Mouse (Mus musculus) left cerebral cortex, postnatal 36 days (tissue): ENCODE results near the gene Nedd9. TPM values are rescaled to one million over a fixed set of nuclear protein-coding genes. Genes with fewer than 3 reads are reported as not detected.
"Not testable (repeated sequence)": the region's sequence is repeated elsewhere in the genome, so short reads cannot be mapped to it uniquely, and the experiment has no call there.

Experiments used
- DNase-seq, 2 experiments: peaks; one replicate each; pipeline ENCODE4 v3.0.0; 2021 to 2022; ENCODE audit warnings: low spot score in 2 of 2, mixed read lengths in 1 of 2
- intact Hi-C: fragments of 180-260 bp; cut with DNase I; formaldehyde crosslinking; loops from one replicate; pipeline ENCODE4 v1.15.1; 2025
- total RNA-seq, 2 experiments: library from RNA; stranded (reverse); gene quantifications; 2 replicates each; pipeline ENCODE4 v1.2.3; 2021

Gene Nedd9
- total RNA-seq, 2 experiments from 2014 or later = 7.5 to 7.9 TPM

- intact Hi-C loops = no loop called here
- DNase-seq = no peak
Observed at GRCm38 (mm10) chr13:41381806-41382546, 105.2 kb downstream of the Nedd9 start.

- no peak for DNase-seq
- intact Hi-C loops = no loop called here
Observed at GRCm38 (mm10) chr13:41381041-41381805, 105.9 kb downstream of the Nedd9 start.

- no peak for DNase-seq
- intact Hi-C loops = no loop called here
Observed at GRCm38 (mm10) chr13:41379951-41380465, 107.2 kb downstream of the Nedd9 start.

- intact Hi-C loops = no loop called here
- no peak for DNase-seq
Observed at GRCm38 (mm10) chr13:41378462-41378861, 108.7 kb downstream of the Nedd9 start.

- DNase-seq = no peak
- intact Hi-C loops = no loop called here
Observed at GRCm38 (mm10) chr13:41377856-41378255, 109.3 kb downstream of the Nedd9 start.

- intact Hi-C loops = no loop called here
- no peak for DNase-seq
Observed at GRCm38 (mm10) chr13:41377011-41377431, 110.1 kb downstream of the Nedd9 start.

GRCm38 (mm10) chr13:41376111-41376510 is 111.1 kb downstream of the Nedd9 start:
- intact Hi-C loops = no loop called here
- DNase-seq = no peak

- intact Hi-C loops = no loop called here
- DNase-seq = no peak
Observed at GRCm38 (mm10) chr13:41375696-41376095, 111.5 kb downstream of the Nedd9 start.

GRCm38 (mm10) chr13:41374886-41375285 is 112.3 kb downstream of the Nedd9 start:
- no peak for DNase-seq
- intact Hi-C loops = no loop called here

- no peak for DNase-seq
- intact Hi-C loops = no loop called here
Observed at GRCm38 (mm10) chr13:41372555-41373460, 114.4 kb downstream of the Nedd9 start.

- intact Hi-C loops = no loop called here
Observed at GRCm38 (mm10) chr13:41371547-41371946, 115.6 kb downstream of the Nedd9 start.

GRCm38 (mm10) chr13:41368612-41369011 is 118.5 kb downstream of the Nedd9 start:
- no peak for DNase-seq
- intact Hi-C loops = no loop called here

More at GRCm38 (mm10) chr13:41371547-41371946, 115.6 kb downstream of the Nedd9 start:
- DNase-seq = no peak

GRCm38 (mm10) chr13:41367176-41367611 is 120.0 kb downstream of the Nedd9 start:
- intact Hi-C loops = no loop called here
- DNase-seq = no peak

- DNase-seq, intact Hi-C loops: not testable (repeated sequence)
Observed at GRCm38 (mm10) chr13:41366609-41367008, 120.6 kb downstream of the Nedd9 start.

- intact Hi-C loops = no loop called here
- DNase-seq = no peak
Observed at GRCm38 (mm10) chr13:41364273-41364672, 122.9 kb downstream of the Nedd9 start.

- intact Hi-C loops = no loop called here
- DNase-seq = no peak
Observed at GRCm38 (mm10) chr13:41362909-41363308, 124.3 kb downstream of the Nedd9 start.

GRCm38 (mm10) chr13:41360272-41360815 is 126.8 kb downstream of the Nedd9 start:
- intact Hi-C loops = no loop called here
- no peak for DNase-seq

GRCm38 (mm10) chr13:41359330-41360215 is 127.6 kb downstream of the Nedd9 start:
- no peak for DNase-seq
- intact Hi-C loops = loop anchor here (5.0 kb wide), 1 partner anchor 37 kb away; no protein-coding TSS in a partner anchor
